Mouse (Mus musculus) E14TG2a.4 (cell line): ENCODE results near the gene Man2b2.

ENCODE experiments used
- CTCF ChIP-seq: conservative IDR thresholded peaks from 2 replicates; pipeline ENCODE4 v1.5.1; 2014; ENCODE audit warnings: low read length
- NANOG ChIP-seq: IDR thresholded peaks from 2 replicates; pipeline ENCODE4 v1.6.1; 2014; ENCODE audit warnings: borderline replicate concordance, low read length, mixed read lengths

DNA sequence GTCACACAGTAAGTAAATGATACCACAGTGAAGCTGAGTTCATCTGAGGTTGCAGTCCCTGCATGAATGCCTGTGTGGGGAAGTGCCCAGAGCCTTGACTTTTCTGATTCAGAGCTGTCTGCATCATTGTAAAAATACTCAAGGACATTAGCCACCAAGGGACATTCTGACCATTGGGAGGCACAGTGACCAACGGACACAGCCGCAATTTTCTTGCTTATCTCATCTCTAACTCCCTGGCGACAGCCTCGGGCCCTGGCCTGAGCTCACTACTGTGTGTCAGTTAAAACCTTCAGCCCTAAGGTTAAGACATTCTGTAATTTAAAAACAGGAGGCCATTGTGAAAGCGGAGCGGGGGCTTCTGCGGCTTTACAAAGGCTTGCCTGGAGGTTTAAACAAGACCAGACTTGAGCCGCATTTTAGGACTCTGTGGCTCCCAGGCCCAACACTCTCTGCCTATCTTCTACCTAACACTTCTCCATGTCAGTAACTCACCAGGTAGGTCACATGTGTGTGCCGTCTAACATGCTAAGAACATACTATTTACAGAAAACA is 54.4 kb downstream of the Man2b2 start:
- no peak for TF ChIP-seq CTCF
- TF ChIP-seq NANOG: no peak
